Mouse (Mus musculus): ENCODE results near the gene Gm8127. TPM values are rescaled to one million over a fixed set of nuclear protein-coding genes. Genes with fewer than 3 reads are reported as not detected.

Gene Gm8127
- polyA plus RNA-seq, 1 experiment from 2014 or later, result not detected

Other genes with a start within 250 kb of the Gm8127 start
- 0.11 TPM in 1 of 2 replicates, not detected in the other for gene Gm8094, start 217.2 kb downstream of the Gm8127 start, polyA plus RNA-seq (2015; fragmentation: Nextera tagmentation; extraction: Ambion mirVana)
- not detected in 2 replicates for gene Gm8104, start 193.2 kb downstream of the Gm8127 start, polyA plus RNA-seq (2015; fragmentation: Nextera tagmentation; extraction: Ambion mirVana)
- not detected in 2 replicates for gene Gm7233, start 114.0 kb downstream of the Gm8127 start, polyA plus RNA-seq (2015; fragmentation: Nextera tagmentation; extraction: Ambion mirVana)
- gene Gm8122, start 58.5 kb downstream of the Gm8127 start, polyA plus RNA-seq (2015; fragmentation: Nextera tagmentation; extraction: Ambion mirVana), result not detected in 2 replicates
- gene Gm8126, start 35.2 kb downstream of the Gm8127 start, polyA plus RNA-seq (2015; fragmentation: Nextera tagmentation; extraction: Ambion mirVana), result not detected in 2 replicates
- not detected in 2 replicates for gene Gm9732, start 18.8 kb downstream of the Gm8127 start, polyA plus RNA-seq (2015; fragmentation: Nextera tagmentation; extraction: Ambion mirVana)
- gene 1700001F09Rik, start 54.0 kb upstream of the Gm8127 start, polyA plus RNA-seq (2015; fragmentation: Nextera tagmentation; extraction: Ambion mirVana), result not detected in 2 replicates
- gene Gm8138, start 122.5 kb upstream of the Gm8127 start, polyA plus RNA-seq (2015; fragmentation: Nextera tagmentation; extraction: Ambion mirVana), result not detected in 2 replicates
- not detected in 2 replicates for gene Gm5799, start 249.7 kb upstream of the Gm8127 start, polyA plus RNA-seq (2015; fragmentation: Nextera tagmentation; extraction: Ambion mirVana)

All from heart, embryonic 16.5 days (tissue).